Mouse (Mus musculus) embryonic fibroblast, embryonic 13.5 days (primary cell): ENCODE results near the gene Gper1.

Experiments used
- CTCF ChIP-seq: IDR thresholded peaks from 2 replicates; pipeline ENCODE4 v1.5.1; 2011; ENCODE audit warnings: mild to moderate bottlenecking, control low read depth, low read length, moderate library complexity, borderline replicate concordance; ENCODE audit not compliant: insufficient read depth
- POLR2A ChIP-seq: IDR thresholded peaks from 2 replicates; pipeline ENCODE4 v1.6.1; 2011; ENCODE audit warnings: low read depth, mild to moderate bottlenecking, control low read depth, low read length, moderate library complexity

DNA sequence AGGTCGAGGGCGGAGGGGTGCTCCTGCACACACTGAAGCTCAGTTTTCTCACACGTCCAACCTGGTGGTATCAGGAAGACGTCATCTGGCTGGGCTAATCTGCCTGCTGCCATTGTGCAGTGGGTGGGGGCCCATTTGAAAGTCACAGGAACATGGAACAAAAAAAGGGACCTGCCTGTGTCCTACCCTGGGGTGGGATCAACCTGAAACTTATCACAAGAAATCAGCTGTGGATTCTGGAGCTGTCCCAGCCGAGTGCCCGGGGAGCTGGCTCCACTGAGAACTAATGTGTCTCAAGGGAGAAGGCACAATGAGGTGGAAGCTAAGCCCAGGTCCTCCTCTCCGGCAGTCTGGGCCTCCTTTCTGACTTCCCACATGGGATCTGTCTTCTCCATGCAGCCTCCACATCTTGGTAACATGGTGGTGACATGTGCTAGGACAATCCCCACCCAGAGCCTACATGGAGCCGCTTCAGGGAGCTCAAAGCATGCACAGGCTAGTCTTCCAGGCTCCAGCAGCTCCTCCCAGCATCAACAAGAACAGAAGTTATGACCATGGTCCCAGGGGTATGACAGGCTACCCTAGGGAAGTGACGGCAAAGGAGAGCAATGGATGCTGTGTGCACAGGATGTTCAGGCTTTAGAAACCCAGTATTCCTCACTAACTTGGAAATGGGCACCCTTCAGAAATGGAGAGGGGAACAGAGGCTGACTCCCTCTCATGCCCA, 11.1 kb downstream of the Gper1 start:
- TF ChIP-seq CTCF, result no peak
- no peak for TF ChIP-seq POLR2A
